Mouse (Mus musculus): ENCODE data around the gene Dip2b.

Dip2b gene

DNA sequence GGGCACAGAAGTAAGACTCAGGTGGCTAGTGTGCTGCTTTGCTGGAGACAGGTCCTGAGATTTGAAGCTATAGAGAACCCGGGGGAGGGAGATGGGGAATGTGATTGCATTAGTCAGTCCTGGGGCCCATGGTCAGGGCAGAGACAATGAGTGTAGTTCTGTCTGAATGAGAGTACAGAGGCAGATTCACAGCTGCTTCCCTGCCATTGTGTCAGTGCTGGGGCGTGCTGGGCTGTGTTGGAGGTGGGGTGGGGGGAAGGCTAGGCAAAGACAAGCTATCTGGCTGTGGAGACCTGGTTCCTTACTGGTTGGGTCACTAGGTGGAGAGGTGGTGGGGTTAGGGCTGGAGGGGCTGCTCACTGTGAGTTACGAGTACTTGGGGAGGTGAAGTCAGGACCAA, 14.3 kb downstream of the Dip2b start:
- no peak for DNase-seq

DNA sequence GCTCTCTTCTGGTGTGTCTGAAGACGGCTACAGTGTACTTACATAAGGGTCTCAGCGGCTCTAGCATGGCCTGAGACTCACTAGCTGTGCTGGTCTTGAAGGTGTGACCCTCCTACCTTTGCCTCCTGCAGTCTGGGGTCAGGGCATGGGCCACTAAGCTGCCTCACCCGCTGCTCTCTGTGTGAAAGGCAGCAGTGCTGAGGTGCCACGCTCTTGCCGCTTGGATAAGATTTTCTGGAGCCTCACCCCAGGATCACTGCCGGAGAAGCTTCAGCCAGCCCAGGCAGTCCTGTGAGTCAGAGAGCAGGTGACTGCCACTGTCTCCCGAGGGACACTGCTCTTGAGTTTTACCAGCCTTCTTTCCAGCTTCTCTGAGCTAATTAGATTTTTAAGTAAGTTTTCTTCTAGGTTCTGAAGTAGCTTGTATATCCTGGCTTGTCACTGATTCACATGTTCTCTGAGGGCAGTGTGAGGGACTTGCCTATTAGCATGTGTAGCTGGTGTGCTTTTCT, 18.0 kb downstream of the Dip2b start:
- no peak for DNase-seq

DNA sequence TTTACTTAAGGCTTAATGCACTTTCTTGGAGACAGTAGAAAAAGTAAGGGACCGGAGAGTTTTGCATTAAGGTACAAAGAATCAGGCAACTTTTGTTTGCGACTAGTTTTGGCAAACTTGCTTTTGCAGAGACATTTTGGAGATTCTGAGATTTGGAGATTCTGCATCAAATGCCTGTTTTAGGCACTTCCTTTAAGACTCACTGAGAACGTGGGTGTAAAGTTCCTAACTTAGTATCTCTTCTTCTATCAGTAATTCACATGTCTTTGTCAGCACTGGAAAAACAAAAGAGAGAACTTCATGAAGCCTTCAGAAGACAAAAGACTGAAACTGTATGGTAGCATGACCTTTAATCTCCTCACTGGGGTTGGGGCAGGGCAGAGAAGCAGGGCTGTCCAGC, 19.2 kb downstream of the Dip2b start:
- no peak for DNase-seq

DNA sequence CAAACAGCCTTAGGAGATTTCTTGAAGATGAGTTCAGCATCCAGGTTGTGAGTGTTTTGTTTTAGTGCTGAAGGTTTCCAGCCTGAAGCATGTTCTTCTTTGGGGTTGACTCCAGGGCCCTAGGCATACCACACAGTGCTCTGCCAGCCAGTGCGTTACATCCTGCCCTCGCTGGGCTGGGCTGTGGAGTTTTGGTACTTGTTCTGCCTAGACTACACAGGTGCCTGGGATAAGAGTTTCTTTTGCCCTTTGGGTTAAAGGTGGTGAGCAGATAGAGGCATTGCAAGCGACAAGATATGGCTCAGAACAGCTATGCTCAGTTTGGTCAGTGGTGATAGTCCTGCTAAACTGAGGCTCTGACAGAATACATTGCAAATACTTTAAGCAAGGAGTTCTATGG, 19.7 kb downstream of the Dip2b start:
- DNase-seq: no peak

DNA sequence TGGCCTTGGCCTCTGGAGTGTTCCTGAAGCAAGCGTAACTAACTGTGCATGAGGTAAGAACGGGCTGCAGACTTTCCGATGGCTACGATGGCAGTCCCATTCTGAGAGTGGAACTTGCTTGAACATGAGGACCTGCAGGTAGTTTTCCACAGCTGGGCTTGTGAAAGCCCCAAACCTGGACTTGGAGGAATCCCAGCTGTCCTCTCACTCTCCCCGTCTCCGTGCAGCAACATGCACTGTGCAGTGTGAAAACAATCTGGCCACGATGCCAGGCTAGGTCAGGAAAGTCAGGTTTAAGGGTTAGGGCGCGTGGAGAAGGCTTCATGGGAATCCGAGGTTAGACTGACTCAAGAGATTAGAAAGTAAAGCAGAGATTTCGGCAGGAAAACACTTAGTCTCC, 20.4 kb downstream of the Dip2b start:
- DNase-seq: no peak

DNA sequence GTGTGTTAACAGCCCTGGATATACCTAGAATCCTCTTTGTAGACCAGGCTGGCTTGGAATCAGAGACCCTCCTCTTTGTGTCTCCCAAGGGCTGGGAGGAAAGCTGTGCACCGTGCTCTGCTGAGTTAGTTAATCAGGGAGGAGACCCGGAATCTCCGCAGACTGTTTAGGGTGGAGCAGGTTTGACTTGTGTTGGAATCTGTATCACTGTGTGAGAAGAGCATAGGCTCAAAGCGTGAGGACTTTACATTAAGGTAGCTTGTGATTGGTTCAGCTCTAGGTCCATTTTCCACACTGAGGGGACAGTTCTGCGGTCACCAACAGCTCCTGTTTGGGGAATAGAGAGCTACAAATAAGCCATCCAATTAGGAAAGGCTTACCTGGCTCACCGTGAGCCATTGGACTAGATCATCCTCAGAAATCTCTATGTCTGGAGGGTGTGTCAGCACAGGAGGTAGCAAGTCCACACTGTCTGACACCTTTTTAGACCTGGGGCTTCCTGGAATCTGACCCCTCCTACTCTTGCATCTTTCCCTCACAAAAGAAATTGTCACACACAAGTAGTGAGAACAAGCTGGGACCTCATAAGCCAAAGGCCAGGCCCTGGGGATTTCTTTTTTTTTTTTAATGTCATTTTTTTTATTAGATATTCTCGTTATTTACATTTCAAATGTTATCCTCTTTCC, 21.3 kb downstream of the Dip2b start:
- no peak for DNase-seq

DNA sequence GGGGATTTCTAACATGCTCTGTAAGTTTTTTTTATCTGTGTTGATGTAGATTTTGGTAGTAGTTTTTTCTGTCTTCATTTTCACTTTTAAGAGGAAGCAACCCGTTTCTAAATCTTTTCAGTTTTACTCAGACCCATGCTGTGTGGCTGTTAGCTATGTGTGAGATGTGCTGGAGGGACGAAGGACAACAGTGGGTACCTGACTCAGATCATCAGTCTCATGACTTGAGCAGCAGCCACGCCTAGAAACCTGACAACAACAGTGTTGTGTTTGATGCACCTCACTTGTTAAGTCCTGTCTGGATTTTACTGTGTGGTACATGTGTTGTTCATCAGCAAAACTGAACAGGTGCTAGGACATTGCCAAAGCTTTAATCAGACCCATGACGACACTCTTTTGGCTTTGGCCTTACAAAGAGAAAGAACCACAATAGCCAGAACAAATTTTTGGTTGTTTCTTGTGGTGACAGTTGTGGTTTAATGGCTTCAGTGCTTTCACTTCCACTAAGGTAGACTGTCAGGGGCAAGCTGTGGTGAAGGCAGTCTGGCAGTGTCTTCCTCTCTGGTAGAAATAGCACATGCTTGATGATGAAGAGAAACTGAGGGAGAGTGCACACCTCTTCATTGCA, 22.2 kb downstream of the Dip2b start:
- DNase-seq: no peak

DNA sequence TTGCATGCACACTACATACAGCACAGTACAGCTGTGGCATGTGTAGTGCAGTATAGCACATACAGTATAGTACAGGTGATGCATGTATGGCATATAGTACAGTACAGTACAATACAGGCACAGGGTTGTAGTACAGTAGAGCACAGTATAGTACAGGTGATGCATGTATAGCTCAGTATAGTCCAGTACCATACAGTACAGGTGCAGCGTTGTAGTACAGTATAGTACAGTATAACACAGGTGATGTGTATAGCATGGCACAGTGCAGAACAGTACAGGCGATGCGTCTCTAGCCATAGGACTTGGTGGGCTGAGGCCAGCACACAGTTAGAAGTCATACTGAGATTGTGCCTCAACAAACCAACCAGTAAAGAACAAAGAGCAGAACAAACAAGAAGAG, 22.9 kb downstream of the Dip2b start:
- no peak for DNase-seq

DNA sequence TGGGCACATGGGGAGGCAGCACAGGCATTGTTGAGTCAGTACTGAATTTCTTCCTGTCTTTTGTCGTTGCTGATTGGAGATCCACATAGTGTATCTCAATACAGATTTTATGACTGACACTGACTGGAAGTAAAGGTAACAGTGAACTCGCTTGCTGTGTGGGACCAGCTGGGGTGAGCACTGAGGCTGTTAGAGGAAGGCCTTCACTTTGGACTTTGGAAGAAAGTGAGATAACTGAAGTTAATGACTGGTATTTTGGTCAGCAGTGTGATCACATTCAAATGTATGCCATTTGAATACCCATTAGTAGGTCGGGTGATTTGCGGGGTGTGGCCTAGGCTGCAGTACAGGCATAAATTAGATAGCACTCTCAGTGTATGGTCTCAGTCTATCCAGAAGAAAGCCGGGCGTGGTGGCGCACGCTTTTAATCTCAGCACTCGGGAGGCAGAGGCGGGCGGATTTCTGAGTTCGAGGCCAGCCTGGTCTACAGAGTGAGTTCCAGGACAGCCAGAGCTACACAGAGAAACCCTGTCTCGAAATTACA, 24.8 kb downstream of the Dip2b start:
- DNase-seq: no peak

DNA sequence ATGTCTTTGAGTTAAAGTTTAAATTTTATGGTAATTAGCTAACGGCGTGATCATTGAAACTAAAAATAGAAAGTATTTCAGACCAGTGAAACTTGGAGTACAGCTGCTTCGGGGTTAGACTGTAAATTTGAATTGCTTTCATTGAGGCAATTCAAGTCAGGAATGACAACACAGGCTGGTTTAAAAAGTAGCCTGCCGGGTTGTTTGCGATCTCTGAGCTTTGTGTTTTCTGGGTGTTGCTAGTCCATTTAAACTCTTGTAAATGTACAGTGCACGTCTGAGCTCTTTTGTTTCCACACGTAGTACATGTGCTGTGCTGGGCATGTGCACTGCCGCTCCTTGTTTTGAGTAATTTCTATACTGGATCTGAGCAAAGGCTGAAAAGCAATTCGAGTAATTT, 28.2 kb downstream of the Dip2b start:
- DNase-seq: no peak

DNA sequence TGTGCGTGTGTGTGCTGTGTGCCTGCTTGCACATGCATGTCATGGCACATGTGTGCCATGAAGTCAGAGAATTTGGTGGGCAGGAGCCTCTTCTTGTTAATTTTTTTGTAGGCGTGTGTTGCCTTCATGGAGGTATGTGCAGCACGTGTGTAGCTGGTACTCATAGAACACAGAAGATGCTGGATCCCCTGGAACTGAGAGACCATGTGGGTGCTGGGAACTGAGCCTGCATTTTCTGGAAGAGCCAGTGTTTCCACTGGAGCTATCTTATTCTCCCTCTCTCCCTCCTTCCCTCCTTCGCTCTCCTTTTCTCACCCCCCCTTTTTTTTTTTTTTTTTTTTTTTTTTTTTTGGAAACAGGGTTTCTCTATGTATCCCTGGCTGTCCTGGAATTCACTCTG, 30.6 kb downstream of the Dip2b start:
- DNase-seq: peak; percentile 29

DNA sequence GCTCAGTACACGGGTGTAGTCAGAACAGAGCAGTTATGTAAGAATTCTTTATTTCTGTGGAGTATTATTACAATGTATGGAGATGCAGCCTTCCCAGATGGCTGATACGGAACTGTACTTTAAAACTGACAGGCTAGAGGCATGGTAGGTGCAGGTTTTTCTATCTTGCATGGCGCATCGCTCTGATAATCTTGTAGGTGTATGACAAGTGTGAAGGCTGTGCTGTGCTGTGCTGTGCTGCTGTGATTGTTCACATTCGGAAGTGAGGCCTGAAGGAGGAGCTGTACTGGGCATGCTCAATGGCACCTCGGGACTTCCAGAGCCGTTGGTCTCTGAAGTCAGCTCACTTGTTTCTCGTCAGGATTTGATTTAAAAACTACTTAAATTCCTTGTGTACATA, 31.6 kb downstream of the Dip2b start:
- peak; percentile 50 for DNase-seq

DNA sequence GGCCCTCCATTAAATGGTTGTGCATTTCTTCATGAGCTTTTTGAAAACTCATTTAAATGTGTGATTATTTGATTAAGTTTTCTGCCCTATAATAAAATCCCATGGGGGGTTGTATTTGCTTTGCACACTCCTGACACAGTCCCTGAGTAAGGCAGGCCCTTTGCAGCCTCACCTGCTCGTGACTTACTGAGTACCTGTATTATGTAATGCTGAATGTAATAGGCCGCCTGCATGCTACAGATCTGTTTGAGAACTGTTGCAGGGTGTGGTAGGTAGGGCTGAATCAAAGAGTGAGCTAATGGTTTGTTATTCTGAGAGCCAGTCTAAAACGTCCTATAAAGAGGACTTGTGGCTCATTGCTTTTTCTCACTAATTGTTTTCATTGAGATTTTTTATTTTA, 33.4 kb downstream of the Dip2b start:
- DNase-seq: no peak

DNA sequence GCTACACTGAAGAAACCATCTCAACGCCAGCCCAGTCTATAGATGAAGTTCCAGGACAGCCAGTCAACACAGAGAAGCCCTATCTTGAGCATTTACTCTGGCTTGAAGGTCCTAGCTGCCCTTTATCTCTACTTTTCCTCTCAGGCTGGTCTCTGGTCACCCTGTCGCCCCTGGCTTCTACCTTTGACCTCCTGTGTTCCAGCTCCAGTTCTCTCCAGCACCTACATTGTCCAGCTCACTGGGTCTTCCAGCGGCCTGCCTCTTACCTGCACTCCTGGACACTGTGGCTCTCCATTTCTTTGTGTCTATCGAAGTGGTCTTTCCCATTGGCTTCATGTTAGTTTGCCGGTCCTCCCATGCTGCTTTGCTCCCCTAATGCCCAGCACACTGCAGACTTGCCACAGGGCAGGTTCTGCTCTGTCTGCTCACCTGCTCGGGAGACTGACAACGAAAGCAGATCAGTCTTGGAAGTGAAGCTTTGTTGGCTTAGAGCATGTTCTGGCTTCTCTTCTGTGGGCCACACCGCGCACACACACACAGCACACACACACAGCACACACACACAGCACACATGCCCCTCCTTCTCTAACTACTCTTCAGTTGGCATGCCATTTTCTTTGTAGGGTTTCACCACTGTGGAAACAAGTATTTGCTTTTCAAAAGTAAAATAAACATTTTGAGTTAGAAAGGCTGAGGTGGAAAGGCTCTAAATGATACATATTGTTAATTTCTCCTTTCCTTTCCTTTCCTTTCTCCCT, 35.4 kb downstream of the Dip2b start:
- no peak for DNase-seq

DNA sequence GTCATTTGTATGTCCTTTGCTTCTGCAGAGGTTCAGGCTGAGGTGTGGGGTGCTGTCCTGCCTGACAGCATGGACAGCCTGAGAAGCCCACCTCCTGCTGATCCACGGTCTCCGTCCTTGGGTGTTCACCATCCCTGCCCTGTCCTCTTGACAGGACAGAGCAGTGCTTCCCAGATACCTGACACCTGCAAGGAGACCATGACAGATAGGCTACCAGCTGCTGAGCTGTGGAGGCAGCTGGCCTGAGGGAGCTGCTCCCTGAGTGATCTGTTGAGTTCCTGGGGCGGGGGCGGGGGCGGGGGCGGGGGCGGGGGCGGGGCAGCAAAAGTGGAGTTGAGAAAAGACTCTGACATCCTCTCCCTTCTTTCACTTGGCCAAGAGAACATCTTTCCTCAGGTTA, 36.3 kb downstream of the Dip2b start:
- DNase-seq: no peak

DNA sequence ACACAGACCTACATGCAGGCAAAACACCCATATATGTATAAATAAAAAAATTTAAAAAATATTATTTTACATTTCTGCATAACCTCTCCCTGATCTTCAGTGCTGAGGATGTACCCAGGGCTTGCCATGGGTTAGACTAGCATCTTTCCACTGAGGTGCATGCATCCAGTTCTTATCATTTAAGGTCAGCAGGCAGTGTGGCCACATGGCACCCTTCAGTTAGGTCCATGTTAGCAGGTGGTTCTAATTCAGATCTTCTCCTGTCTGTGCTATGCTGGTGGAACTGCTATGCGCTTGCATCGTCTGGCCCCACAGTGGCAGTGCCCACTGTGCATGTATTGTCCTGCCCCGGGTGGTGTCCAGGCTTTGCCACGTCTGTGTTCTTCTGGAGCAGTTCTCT, 37.9 kb downstream of the Dip2b start:
- no peak for DNase-seq

DNA sequence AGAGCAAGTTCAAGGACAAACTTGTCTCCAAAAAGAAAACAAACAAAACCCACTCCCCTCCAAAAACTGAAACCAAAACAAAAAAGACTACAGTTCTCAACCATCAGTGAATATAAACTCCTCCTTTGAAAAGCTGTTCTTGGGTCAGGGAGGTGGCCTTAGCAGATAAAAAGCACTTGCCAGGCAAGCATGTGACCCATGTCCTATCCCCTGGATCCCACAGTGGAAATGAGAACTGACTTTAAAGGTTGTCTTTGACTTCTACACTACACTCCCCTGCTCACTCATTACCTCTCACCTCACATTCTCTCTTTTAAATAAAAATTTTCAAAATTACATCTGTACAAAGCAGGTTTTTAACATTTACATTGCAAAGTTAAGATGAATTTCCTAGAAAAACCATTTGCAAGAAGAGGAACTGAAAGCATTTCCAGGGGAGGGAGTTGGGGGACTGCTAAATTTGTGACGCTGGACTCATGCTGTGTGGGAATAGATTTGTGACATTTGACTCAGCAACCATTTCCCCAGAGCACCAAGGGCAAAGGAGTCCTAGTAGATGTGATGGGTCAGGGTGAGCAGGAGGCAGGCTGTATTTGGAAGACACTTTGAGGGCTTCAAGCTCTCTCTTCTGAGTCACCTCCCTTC, 42.5 kb downstream of the Dip2b start:
- no peak for DNase-seq

DNA sequence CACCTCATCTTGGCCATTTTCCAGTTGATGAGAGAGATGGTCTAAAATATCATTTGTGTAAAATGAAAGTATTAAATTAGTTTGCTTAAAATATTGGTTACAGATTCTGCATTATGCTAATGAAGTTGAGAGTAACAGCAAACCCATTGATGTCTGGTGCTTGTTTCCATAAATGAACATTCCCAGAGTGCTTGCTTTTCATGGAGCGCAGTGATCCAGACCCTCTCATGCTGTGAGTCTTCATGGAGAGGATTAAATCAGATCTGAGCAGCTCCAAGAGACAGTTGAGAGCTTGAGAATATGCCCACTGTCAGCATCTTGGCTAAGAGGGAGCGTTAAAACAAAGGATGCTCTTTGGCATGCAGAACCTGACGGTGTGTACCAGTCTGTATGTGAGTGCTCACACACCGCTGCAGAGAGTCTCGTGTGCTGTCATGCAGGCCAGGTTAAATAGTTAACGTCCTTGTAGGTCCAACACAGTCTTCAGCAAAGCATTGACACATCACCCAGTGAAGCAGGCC, 43.1 kb downstream of the Dip2b start:
- DNase-seq: no peak

DNA sequence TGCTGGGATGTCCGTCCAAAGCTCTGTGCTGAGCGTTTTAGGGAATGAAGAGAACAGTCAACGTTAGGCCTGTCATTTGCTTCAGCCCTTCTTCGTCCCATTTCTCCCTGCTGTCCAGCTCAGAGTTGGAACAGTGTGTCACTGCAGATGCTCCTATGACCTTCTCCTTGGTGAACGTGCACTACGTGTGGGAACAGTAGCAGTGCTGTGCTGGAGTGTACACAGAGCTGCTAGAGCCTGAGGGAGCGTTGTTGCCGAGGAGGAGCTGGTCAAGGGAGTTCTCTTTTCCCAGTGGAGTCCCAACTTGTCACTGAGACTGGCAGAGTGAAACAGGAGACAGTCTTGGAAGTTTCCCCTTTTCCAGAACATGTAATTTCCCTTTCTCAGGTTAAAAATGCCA, 43.6 kb downstream of the Dip2b start:
- DNase-seq: no peak

DNA sequence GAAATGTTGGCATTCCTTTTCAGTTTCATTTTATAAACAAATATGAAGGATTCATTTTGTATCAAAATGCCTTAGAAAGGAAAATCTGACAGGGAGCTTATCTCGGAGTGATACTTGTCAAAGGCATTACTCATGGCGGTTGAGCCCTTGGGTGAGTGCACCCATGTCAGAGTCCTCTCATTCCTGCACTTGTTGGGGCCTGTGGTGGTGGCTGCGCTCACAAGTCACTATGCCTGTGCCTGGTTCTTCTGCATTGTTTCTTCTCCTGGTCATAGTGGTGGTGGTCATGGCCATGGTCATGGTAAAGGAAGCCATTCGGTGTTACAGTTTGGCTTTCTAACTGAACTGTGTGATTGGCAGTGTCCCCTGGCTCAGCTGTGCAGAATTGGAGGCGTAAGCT, 44.3 kb downstream of the Dip2b start:
- no peak for DNase-seq

DNA sequence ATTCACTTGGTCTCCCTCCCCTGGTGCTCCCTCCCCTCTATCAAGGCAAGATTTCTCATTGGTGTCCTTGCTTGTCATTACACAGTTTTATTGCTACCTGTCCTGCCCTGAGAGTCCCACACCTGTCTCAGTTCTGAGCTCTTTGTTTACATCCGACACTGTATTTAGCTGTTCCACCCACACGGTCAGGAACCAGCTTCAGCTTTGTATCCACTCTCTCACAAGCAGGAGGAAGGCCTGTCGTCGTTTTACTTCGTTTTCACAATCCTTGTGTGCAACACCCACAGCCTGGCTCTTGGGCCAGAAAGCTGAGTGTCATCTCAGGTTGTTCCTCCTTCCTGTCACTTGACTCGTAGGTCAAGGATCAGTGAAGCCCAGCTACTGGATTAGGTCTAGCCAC, 45.4 kb downstream of the Dip2b start:
- no peak for DNase-seq

DNA sequence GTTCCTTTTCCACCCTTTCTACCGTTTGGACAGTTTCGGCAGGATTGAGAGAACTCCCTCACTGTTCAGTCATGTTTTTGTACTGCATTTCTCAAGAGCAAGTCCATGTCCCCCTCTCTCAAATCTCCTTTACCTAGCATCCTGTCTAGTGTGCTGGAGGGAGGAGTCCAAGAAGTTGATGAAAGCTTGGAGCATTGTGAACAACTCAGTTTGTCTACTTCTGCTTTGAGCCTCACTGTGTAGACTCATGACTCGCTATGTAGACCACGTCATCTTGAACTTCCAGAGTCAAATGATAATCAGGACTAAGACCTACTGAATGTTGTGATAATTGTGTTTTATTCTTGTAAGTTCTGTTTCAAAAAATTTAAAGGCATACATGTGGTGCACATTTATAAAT, 46.4 kb downstream of the Dip2b start:
- DNase-seq: no peak

DNA sequence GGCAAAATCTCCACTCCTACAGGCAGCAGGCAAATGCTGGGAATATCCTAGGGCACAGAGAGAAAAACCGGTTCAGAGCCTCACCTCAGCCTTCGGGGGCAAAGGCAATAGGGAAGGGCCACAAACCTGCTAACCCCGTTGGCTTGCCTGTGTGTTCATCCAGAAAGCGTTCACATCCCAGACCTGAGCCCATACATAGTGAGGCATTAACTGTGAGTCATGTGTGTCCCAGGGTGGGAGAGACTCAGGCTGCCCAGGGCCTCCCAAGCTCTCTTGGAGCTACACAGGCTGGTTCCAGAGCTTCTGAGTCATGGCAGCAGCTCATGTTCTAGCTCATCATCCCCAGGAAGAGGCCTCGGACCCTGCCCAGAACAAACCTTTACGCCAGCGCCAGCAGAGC, 49.6 kb downstream of the Dip2b start:
- DNase-seq: peak; percentile 39

Measured in right cerebral cortex, adult 18-20 months (tissue).